Mouse (Mus musculus) heart, postnatal 0 days (tissue): ENCODE data around the gene Itpr1.

ENCODE experiments used
- CTCF ChIP-seq: IDR thresholded peaks from 2 replicates; pipeline ENCODE4 v1.5.1; 2016; ENCODE audit warnings: antibody characterized with exemption, control low read depth, low read depth
- EP300 ChIP-seq: IDR thresholded peaks from 2 replicates; pipeline ENCODE4 v1.6.1; 2016; ENCODE audit warnings: antibody characterized with exemption, low read depth

DNA sequence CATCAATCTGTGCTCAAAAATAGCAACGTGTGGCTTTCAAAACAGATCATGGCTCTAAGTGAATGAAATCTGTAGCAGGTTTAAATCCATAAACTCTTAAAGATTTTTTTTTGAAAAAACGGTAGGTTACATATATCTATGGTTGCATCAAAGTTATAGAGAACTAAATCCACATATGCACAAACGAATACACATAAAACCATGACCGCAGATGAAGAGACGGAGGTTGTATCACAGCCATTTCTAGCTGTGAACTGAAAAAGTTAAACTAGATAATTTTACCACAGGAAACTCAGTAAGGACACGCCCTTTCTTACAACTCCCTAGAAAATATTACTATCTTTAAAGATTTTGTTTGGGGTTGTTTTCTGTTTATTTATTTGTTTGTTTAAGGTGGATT is 44.2 kb upstream of the Itpr1 start:
- TF ChIP-seq CTCF (no peak), EP300 (no peak)
